9 mouse cellular contexts compared by ENCODE assay signal in genomic region chr19:54043851-54044250, GRCm38 (mm10). TPM values are rescaled to one million over a fixed set of nuclear protein-coding genes. Genes with fewer than 3 reads are reported as not detected.
DNase-seq lines count a peak whose midpoint lies in the region; ATAC-seq and TF ChIP-seq lines count a peak whose summit lies in the region.
"Had no signal": no experiment of that assay in that cellular context is flagged by ENCODE, and none has a peak within 500 bp of the region (broad histone marks: within the 10 kb centered on the region; RNA-seq: fewer than 3 reads in every experiment).

Adra2a (plus strand) TSS chr19:54044151.

- no peak for TF ChIP-seq CTCF in ES-Bruce4 (IDR thresholded peaks at IDR 0.05; ENCODE audit: low read depth, low read length)

- peak within 1 kb of the TSS; percentile 74 for H3K9ac ChIP-seq in heart, embryonic 12.5 days
- peak within 1 kb of the TSS; percentile 62 for H3K9ac ChIP-seq in ES-Bruce4 (ENCODE audit: low read depth, poor library complexity, severe bottlenecking)
- H3K9ac ChIP-seq in hindbrain, embryonic 11.5 days (ENCODE audit: low read depth, low read length): peak within 1 kb of the TSS; percentile 72
- no peak within 1 kb of the TSS for H3K9ac ChIP-seq in liver, embryonic 12.5 days

- TF ChIP-seq EP300 in ES-Bruce4 (IDR thresholded peaks at IDR 0.05; ENCODE audit: insufficient read depth, low read depth, low read length): no peak

- DNase-seq in heart, adult 9 months (ENCODE audit: low spot score in 2 of 2): no peak
- DNase-seq in hindbrain, embryonic 11.5 days (ENCODE audit: low spot score): no peak
- no peak for DNase-seq in embryo, embryonic 10 days (ENCODE audit: low spot score)
- no peak for DNase-seq in spleen, adult 12 weeks (ENCODE audit: low spot score)

- H3K4me3 ChIP-seq in heart, embryonic 12.5 days: peak within 1 kb of the TSS; percentile 58
- H3K4me3 ChIP-seq in ES-Bruce4 (ENCODE audit: low read depth, low read length): peak within 1 kb of the TSS; percentile 63
- peak within 1 kb of the TSS; percentile 56 for H3K4me3 ChIP-seq in hindbrain, embryonic 11.5 days (ENCODE audit: low read depth, low read length)
- H3K4me3 ChIP-seq in liver, embryonic 12.5 days: peak within 1 kb of the TSS; percentile 53
- H3K4me3 ChIP-seq: erythroblast, embryonic 14.5 days had no signal

- H3K4me1 ChIP-seq in heart, embryonic 12.5 days (replicated peaks): peaks cover 45% of the 10 kb centered on the region
- H3K4me1 ChIP-seq in ES-Bruce4 (ENCODE audit: control insufficient read depth, insufficient read depth, low read length): peaks cover 2% of the 10 kb centered on the region
- H3K4me1 ChIP-seq in hindbrain, embryonic 11.5 days (replicated peaks; ENCODE audit: control insufficient read depth, insufficient read depth, low read length): peaks cover 6% of the 10 kb centered on the region; the same call in 1 of the 2 replicates
- H3K4me1 ChIP-seq in liver, embryonic 12.5 days: peaks cover 43% of the 10 kb centered on the region

- peaks cover 37% of the 10 kb centered on the region for H3K27me3 ChIP-seq in heart, embryonic 12.5 days (replicated peaks)
- H3K27me3 ChIP-seq in ES-Bruce4 (ENCODE audit: control insufficient read depth, insufficient read depth, low read length, poor library complexity, severe bottlenecking): peaks cover 22% of the 10 kb centered on the region
- peaks cover 33% of the 10 kb centered on the region for H3K27me3 ChIP-seq in hindbrain, embryonic 11.5 days (ENCODE audit: control insufficient read depth, insufficient read depth, low read length)
- H3K27me3 ChIP-seq in liver, embryonic 12.5 days (replicated peaks): peaks cover 69% of the 10 kb centered on the region

- ATAC-seq in heart, embryonic 12.5 days (ENCODE audit: insufficient number of reproducible peaks, low FRiP score): no peak
- ATAC-seq in hindbrain, embryonic 11.5 days (ENCODE audit: low FRiP score): no peak
- no peak for ATAC-seq in liver, embryonic 12.5 days
- no peak for ATAC-seq in megakaryocyte-erythroid progenitor cell, adult 5-6 weeks (replicated peaks; ENCODE audit: low FRiP score, low TSS enrichment, poor library complexity, severe bottlenecking)

- H3K36me3 ChIP-seq in heart, embryonic 12.5 days: no peaks in the 10 kb centered on the region
- no peaks in the 10 kb centered on the region for H3K36me3 ChIP-seq in ES-Bruce4 (ENCODE audit: control insufficient read depth, insufficient read depth, low read length, poor library complexity, severe bottlenecking)
- no peaks in the 10 kb centered on the region for H3K36me3 ChIP-seq in hindbrain, embryonic 11.5 days (ENCODE audit: control insufficient read depth, insufficient read depth, low read length)
- no peaks in the 10 kb centered on the region for H3K36me3 ChIP-seq in liver, embryonic 12.5 days

- no peak for TF ChIP-seq POLR2A in ES-Bruce4 (IDR thresholded peaks at IDR 0.05; ENCODE audit: insufficient read depth, low read length)

- peak within 1 kb of the TSS; percentile 96 for H3K4me2 ChIP-seq in heart, embryonic 12.5 days
- peak within 1 kb of the TSS; percentile 100 for H3K4me2 ChIP-seq in hindbrain, embryonic 11.5 days (replicated peaks; ENCODE audit: low read depth, low read length)
- peak within 1 kb of the TSS; percentile 75 for H3K4me2 ChIP-seq in liver, embryonic 12.5 days

- H3K27ac ChIP-seq in heart, embryonic 12.5 days (ENCODE audit: poor library complexity, severe bottlenecking): no peak within 1 kb of the TSS
- H3K27ac ChIP-seq in ES-Bruce4 (ENCODE audit: insufficient read depth, low read length): no peak within 1 kb of the TSS
- H3K27ac ChIP-seq in hindbrain, embryonic 11.5 days (ENCODE audit: low read depth, low read length): no peak within 1 kb of the TSS
- H3K27ac ChIP-seq in liver, embryonic 12.5 days: no peak within 1 kb of the TSS

- no peaks in the 10 kb centered on the region for H3K9me3 ChIP-seq in heart, embryonic 12.5 days (replicated peaks)
- H3K9me3 ChIP-seq in ES-Bruce4 (replicated peaks; ENCODE audit: control insufficient read depth, insufficient read depth, low read length, poor library complexity, severe bottlenecking): no peaks in the 10 kb centered on the region
- no peaks in the 10 kb centered on the region for H3K9me3 ChIP-seq in hindbrain, embryonic 11.5 days (ENCODE audit: control insufficient read depth, low read length)
- H3K9me3 ChIP-seq in liver, embryonic 12.5 days (replicated peaks): no peaks in the 10 kb centered on the region

- WGBS in heart, embryonic 12.5 days: 64% methylated on average over 5 of the region's 5 CpGs
- 77% methylated on average over 5 of the region's 5 CpGs for whole genome bisulfite sequencing in hindbrain, embryonic 11.5 days
- 53% methylated on average over 5 of the region's 5 CpGs for WGBS in liver, embryonic 12.5 days (ENCODE audit: insufficient replicate concordance)

RNA-seq across cellular contexts. Expression of gene Adra2a, which starts in this region (rescaled TPM):
- 0.04 and 0.09 TPM in 2 replicates for polyA plus RNA-seq in heart, embryonic 12.5 days (2016; fragmentation: Nextera tagmentation; extraction: Ambion mirVana)
- polyA plus RNA-seq in ES-Bruce4 (2011; ENCODE audit: insufficient read depth, insufficient read length, low read depth, missing spikeins): not detected in 2 replicates
- 1.9 and 2.5 TPM in 2 replicates for polyA plus RNA-seq in hindbrain, embryonic 11.5 days (2014; fragmentation: Nextera tagmentation; extraction: Ambion mirVana)
- polyA plus RNA-seq in liver, embryonic 12.5 days (2016; fragmentation: Nextera tagmentation; extraction: Ambion mirVana): 0.18 and 0.20 TPM in 2 replicates
- not detected in 2 replicates for total RNA-seq in megakaryocyte-erythroid progenitor cell, adult 5-6 weeks (2014; fragmentation: Nextera tagmentation)
- 0.27 and 0.42 TPM in 2 replicates for total RNA-seq in megakaryocyte-erythroid progenitor cell, adult 5-6 weeks (2017)
